Mouse (Mus musculus) central nervous system, embryonic 11.5 days (tissue): ENCODE data around the gene Hsph1. TPM values are rescaled to one million over a fixed set of nuclear protein-coding genes. Genes with fewer than 3 reads are reported as not detected.

ENCODE experiments used
- polyA plus RNA-seq: library from polyadenylated mRNA; depleted of rRNA; stranded (reverse); fragments of >200 nt; gene quantifications from 2 replicates; pipeline ENCODE4 v1.2.3, GENCODE M21; 2012; rRNA removed

Gene Hsph1
- polyA plus RNA-seq: 119 and 211 TPM in 2 replicates

DNA sequence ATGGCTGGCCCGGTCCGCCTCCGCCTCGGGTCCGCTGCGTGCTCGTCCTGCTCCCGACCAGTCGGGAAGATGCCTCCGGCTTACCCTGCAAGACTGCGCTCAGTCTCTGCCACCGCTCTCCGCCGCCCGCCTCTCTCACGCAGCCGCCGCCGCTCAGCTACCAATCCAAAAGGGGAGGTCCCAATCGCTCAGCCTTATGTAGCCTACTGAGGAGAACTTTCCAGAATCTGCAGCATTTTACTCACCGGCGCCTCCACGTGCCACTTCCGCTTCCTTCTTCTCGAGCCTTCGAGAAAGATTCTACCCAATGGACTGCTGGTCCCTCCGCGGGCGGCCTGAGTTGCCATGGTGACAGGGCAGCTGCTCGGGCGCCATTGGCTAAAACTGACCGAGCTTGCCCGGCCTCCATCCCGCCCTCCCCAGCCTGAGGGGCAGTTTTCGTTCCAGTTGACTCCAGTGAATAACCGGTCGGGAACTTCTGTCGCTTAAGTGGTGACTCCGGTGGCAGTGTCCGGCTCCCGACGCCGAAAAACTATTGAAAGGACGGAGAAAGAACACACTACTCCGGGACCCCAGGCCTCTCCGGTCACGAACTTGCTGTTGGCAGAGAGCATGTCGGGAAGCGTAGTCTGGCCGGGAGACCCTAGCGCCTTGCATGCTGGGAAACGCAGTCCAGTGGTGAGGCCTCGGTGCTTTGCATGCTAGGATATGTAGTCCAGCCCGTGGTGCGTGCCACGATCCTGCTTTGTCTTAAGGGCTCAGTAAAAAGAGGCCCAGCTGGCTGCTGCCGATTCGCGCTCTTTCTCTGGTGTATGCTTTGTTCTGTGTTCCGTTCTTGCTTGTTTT lies at the start of gene Hsph1:
TSS of gene Hsph1 (minus strand) at position 302 of the 846 bp plus-strand sequence.

GRCm38 (mm10) chr5:149678100-149678989 lies 42.2 kb upstream of the Hsph1 start, which contains the start of gene B3glct:
B3glct (plus strand) TSS chr5:149678230.

Other genes starting within 250 kb of the Hsph1 start
- 0.66 and 0.70 TPM in 2 replicates for gene Medag, start 224.6 kb downstream of the Hsph1 start, polyA plus RNA-seq
- gene Tex26, start 196.7 kb downstream of the Hsph1 start, polyA plus RNA-seq: 1.2 and 1.4 TPM in 2 replicates
- 0.19 and 0.25 TPM in 2 replicates for gene Wdr95, start 107.7 kb downstream of the Hsph1 start, polyA plus RNA-seq
- gene B3glct, start 41.9 kb upstream of the Hsph1 start, polyA plus RNA-seq: 13.4 and 20.4 TPM in 2 replicates